Mouse (Mus musculus): ENCODE data around the gene Car15.

DNA sequence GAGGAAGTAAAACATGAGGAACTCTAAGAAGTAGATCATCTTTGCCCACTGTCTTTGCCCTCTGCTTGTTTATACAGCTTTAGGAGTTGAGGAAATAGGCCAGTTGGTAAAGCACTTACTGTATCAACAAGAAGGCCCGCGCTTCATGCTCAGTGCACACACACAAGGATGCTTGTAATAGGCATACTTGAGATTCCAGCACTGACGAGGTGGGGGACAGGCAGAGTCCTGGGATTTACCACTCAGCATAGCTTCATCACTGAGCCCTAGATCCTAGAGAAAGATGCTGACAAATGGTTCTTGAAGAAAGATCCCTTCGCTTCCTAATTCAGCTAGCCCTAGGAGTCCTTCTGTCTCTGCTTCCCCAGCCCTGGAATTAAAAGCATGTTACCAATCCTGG lies 25.0 kb downstream of the Car15 start:
- TF ChIP-seq CTCF (IDR thresholded peaks at IDR 0.05; ENCODE audit: low read depth, low read length) (no peak), POLR2A (IDR thresholded peaks at IDR 0.05; ENCODE audit: extremely low read depth, insufficient read depth, low read length) (no peak)

Measured in liver, adult 2 months (tissue).